Mouse (Mus musculus): Measurements from ENCODE around the gene Ttc26.
A peak's percentile ranks its signal among the peaks of the same experiment; 100 is the strongest.
"Not testable (repeated sequence)": the region's sequence is repeated elsewhere in the genome, so short reads cannot be mapped to it uniquely, and the experiment has no call there.

The Ttc26 gene

GRCm38 (mm10) chr6:38356661-38357433 is 24.4 kb upstream of the Ttc26 start:
- not testable (repeated sequence) for DNase-seq

- DNase-seq: no peak
These were observed 23.5 kb upstream of the Ttc26 start for GRCm38 (mm10) chr6:38357603-38358252.

GRCm38 (mm10) chr6:38358253-38359027 is 22.8 kb upstream of the Ttc26 start:
- no peak for DNase-seq

- DNase-seq: not testable (repeated sequence)
These were observed 22.1 kb upstream of the Ttc26 start for GRCm38 (mm10) chr6:38359044-38359735.

- DNase-seq: no peak
These were observed 21.4 kb upstream of the Ttc26 start for GRCm38 (mm10) chr6:38359736-38360499.

- DNase-seq: no peak
These were observed 20.2 kb upstream of the Ttc26 start for GRCm38 (mm10) chr6:38361065-38361464.

- no peak for DNase-seq
These were observed 19.3 kb upstream of the Ttc26 start for GRCm38 (mm10) chr6:38361937-38362336.

GRCm38 (mm10) chr6:38363370-38363769 is 17.9 kb upstream of the Ttc26 start:
- no peak for DNase-seq

GRCm38 (mm10) chr6:38364121-38364520 is 17.1 kb upstream of the Ttc26 start:
- no peak for DNase-seq

GRCm38 (mm10) chr6:38369945-38370344 is 11.3 kb upstream of the Ttc26 start:
- no peak for DNase-seq

GRCm38 (mm10) chr6:38374271-38374670 is 7.0 kb upstream of the Ttc26 start:
- no peak for DNase-seq

GRCm38 (mm10) chr6:38380764-38381128 is 523 bp upstream of the Ttc26 start:
- no peak for DNase-seq

GRCm38 (mm10) chr6:38389671-38390070 is 8.4 kb downstream of the Ttc26 start:
- DNase-seq: peak; percentile 11

- DNase-seq: not testable (repeated sequence)
These were observed 51.2 kb downstream of the Ttc26 start for GRCm38 (mm10) chr6:38432457-38432856.

- peak; percentile 98 for DNase-seq
These were observed 52.2 kb downstream of the Ttc26 start, which contains the start of gene Ubn2 for GRCm38 (mm10) chr6:38433261-38434033. Gene Ubn2, plus strand, starts transcription at chr6:38433950.

GRCm38 (mm10) chr6:38434055-38435023 is 53.1 kb downstream of the Ttc26 start:
- DNase-seq: peak; percentile 48

- DNase-seq: no peak
These were observed 62.6 kb downstream of the Ttc26 start for GRCm38 (mm10) chr6:38443842-38444241.

GRCm38 (mm10) chr6:38448295-38448694 is 67.0 kb downstream of the Ttc26 start:
- no peak for DNase-seq

GRCm38 (mm10) chr6:38453049-38453448 is 71.8 kb downstream of the Ttc26 start:
- DNase-seq: no peak

- not testable (repeated sequence) for DNase-seq
These were observed 75.2 kb downstream of the Ttc26 start for GRCm38 (mm10) chr6:38456425-38456824.

All from cerebellum, adult 8-10 months (tissue).